Mouse (Mus musculus) bone marrow, adult 2 months (tissue): Measurements from ENCODE around the gene Pcsk2. TPM values are rescaled to one million over a fixed set of nuclear protein-coding genes. Genes with fewer than 3 reads are reported as not detected.

Experiments
- H3K27ac ChIP-seq: fragments of 200-500 bp; 2 replicates; pipeline ENCODE4 v1.5.1; 2012; ENCODE audit warnings: low read depth, mild to moderate bottlenecking, control low read depth, inconsistent platforms, low read length; ENCODE audit not compliant: control insufficient read depth, poor library complexity, insufficient read depth
- H3K4me1 ChIP-seq: fragments of 200-500 bp; 2 replicates; pipeline ENCODE4 v1.6.1; 2011; ENCODE audit warnings: low read length; ENCODE audit not compliant: control insufficient read depth, insufficient read depth
- H3K4me3 ChIP-seq: fragments of 200-500 bp; replicated peaks from 2 replicates; pipeline ENCODE3; 2011; ENCODE audit warnings: mild to moderate bottlenecking, low read depth, low read length, control low read depth; ENCODE audit not compliant: control insufficient read depth
- CTCF ChIP-seq: fragments of 200-500 bp; IDR thresholded peaks from 2 replicates; pipeline ENCODE4 v1.5.1; 2011; ENCODE audit warnings: low read length, control low read depth; ENCODE audit not compliant: control insufficient read depth, insufficient read depth
- POLR2A ChIP-seq: fragments of 200-500 bp; IDR thresholded peaks from 2 replicates; pipeline ENCODE4 v1.6.1; 2011; ENCODE audit warnings: low read depth, mild to moderate bottlenecking, control low read depth, low read length, borderline replicate concordance; ENCODE audit not compliant: control insufficient read depth
- WGBS: fragments of 180-500 bp; shearing (Covaris S2); methylation state at CpG from one replicate; pipeline ENCODE4 v1.1.7; 2018; 5-methylcytosine and 5-hydroxymethylcytosine counted together
- polyA plus RNA-seq: library from polyadenylated mRNA; stranded (reverse); fragments of >200 nt; gene quantifications from 2 replicates; pipeline ENCODE4 v1.2.4, GENCODE M21; 2011; ENCODE audit warnings: low replicate concordance; ENCODE audit not compliant: missing spikeins, insufficient read depth, insufficient read length

Gene Pcsk2
- polyA plus RNA-seq, 1 experiment: 0.97 TPM

DNA sequence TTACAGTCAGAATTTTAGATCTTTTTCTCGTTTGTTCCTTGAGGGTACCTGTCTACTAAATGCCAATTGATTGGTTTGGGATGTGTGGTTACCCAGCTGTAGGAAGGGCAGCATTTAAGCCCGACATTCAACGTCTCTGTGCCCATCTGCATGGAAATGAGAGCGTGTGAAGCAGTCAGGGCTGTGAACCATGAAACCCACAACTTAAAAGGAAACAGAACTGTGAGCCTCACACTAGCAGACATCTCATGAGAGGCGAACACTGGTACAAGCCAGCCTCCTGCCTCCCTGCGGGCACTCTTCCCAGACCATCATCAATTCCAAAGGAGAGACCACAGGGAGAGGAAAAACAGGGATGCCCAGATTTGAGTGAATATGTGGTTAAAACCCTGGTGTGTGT, 294.9 kb downstream of the Pcsk2 start:
- H3K4me3 ChIP-seq: no peak overlapping the region
- no peak overlapping the region for H3K27ac ChIP-seq
- peaks cover 4% of the 10 kb centered on the region for H3K4me1 ChIP-seq
- TF ChIP-seq CTCF: no peak
- TF ChIP-seq POLR2A: no peak
- 60% methylated on average over 6 of the region's 6 CpGs for WGBS

DNA sequence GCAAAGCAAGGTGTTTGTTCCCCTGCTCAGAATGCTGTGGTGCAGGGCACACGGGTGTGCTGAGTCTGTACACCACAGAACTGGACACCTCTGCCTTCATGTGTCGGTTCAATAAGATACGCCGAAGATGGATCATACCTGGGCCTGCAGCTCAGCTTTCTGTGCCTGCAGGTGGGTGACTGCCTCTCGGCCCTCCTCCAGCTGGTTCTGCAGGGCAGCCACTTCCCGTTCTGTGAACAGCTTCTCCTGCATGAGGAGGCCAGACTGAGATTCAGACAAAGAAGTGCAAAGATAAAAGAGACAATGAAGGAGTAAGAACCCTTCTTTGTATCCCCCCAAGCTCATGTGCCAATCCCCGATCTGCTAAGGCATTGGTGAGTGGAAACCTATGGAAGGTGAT, 295.6 kb downstream of the Pcsk2 start:
- Histone ChIP-seq H3K4me3 (no peak overlapping the region), H3K27ac (no peak overlapping the region), H3K4me1 (peaks cover 7% of the 10 kb centered on the region)
- TF ChIP-seq CTCF: no peak
- TF ChIP-seq POLR2A: no peak
- 65% methylated on average over 7 of the region's 7 CpGs for WGBS

DNA sequence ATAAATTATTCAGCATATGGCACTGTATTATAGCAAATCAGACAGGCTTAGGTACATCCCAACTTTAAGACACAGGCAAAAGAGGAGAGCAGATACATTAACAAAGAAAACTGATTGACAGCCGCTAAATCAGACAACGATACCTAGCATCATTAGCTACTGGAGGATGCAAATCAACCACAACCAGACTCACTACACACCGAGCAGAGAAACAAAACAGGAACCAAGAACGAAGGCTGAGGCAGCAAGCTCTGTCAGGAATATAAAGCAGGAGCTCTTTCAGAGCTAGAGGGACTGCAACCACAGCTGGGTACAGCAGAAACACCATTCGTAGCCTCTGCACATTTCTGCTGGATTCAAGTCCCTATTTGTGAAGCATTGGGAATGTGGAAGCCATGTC, 298.8 kb downstream of the Pcsk2 start:
- 43% methylated on average over 5 of the region's 5 CpGs for WGBS
- H3K27ac ChIP-seq: no peak overlapping the region
- H3K4me3 ChIP-seq: no peak overlapping the region
- peaks cover 7% of the 10 kb centered on the region for H3K4me1 ChIP-seq
- no peak for TF ChIP-seq POLR2A

DNA sequence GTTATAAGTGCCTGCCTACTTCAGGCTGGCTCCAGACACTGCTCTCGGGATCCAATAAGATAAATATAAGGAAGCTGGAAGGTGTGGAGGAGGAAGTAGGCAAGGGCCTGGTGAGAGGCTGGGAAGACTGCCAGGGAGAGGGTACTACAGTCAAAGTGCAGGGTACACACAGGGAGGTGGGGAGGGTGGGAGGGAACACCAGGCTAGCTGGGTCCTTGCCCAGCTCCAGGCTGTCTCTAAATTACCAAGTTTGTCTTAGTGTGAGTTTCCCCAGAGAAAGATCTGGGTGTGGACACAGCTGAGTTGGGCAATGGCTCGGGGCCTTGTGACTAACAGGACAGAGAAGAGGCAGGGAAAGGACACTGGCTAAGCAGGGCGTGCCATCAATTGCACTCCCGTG, 300.8 kb downstream of the Pcsk2 start:
- WGBS: 38% methylated on average over 4 of the region's 4 CpGs
- peak overlapping the region; percentile 22 for H3K27ac ChIP-seq

DNA sequence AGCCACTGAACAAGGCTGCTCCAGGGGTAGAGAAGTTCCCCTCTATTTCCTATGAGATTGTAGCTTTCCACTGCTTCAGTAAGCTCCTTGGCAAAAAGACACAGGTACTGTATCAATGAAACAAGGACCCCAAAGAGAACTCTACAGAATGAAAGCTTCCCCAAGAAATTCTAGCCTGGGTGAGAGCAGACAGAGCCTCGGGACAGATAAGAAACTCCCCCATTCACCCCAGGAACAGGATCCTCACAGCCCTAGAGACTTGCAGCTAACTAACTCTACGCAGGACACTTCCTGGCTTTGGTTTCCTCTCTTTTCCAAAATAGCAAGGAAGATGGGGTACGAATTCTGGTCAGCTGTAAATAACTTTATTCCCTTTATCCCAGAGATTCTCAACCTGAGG, 301.3 kb downstream of the Pcsk2 start:
- Histone ChIP-seq H3K27ac (peak overlapping the region; percentile 22; the same call in 1 of the 2 replicates), H3K4me3 (no peak overlapping the region), H3K4me1 (peaks cover 4% of the 10 kb centered on the region)
- no peak for TF ChIP-seq CTCF
- no peak for TF ChIP-seq POLR2A
- WGBS: 33% methylated on average over 3 of the region's 3 CpGs

More for the DNA sequence above, 300.8 kb downstream of the Pcsk2 start:
- Histone ChIP-seq H3K4me1 (peaks cover 4% of the 10 kb centered on the region), H3K4me3 (no peak overlapping the region)
- TF ChIP-seq CTCF: no peak
- no peak for TF ChIP-seq POLR2A

DNA sequence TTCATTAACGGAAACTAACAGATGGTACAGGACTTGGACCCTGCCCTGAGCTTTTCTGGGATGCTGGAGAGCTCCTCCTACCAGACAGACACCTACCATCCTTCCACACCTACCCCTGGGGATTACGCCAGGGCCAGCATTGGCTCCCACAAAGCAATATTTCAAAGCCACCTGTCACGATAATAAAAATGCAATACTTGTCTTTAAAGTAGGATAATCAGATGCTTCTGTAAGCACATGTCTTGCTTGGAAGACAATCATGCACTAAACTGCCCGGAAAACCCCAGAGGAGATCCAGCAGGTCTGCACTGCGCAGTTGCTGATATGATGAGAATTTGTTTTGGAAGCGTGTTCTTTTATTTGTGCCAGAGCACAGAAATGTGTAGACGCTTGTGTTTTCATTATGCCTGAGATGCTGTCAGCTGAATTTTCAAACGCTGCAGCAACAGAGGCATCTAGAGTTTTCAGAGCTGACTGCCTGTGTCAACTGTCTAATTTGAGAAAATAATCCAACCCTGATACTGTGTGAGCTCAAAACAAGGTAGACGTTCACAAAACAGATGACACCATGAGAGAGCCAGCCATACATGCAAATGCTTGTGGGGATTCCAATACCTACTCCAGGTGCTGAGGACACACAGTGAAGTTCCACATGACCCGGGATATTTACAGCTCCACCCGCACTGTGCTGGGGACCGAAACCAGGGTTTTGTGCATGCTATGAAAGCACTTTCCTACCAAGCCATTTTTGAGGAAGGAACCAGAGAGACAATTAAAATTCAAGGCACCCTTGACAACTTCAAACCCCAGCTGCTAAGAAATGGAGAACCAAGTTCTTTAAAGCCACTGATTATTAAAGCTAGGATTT, 305.6 kb downstream of the Pcsk2 start:
- no peak for TF ChIP-seq POLR2A
- TF ChIP-seq CTCF: no peak
- 63% methylated on average over 12 of the region's 12 CpGs for WGBS
- Histone ChIP-seq H3K4me3 (no peak overlapping the region), H3K4me1 (peaks cover 1% of the 10 kb centered on the region; the same call in 1 of the 2 replicates), H3K27ac (no peak overlapping the region)

DNA sequence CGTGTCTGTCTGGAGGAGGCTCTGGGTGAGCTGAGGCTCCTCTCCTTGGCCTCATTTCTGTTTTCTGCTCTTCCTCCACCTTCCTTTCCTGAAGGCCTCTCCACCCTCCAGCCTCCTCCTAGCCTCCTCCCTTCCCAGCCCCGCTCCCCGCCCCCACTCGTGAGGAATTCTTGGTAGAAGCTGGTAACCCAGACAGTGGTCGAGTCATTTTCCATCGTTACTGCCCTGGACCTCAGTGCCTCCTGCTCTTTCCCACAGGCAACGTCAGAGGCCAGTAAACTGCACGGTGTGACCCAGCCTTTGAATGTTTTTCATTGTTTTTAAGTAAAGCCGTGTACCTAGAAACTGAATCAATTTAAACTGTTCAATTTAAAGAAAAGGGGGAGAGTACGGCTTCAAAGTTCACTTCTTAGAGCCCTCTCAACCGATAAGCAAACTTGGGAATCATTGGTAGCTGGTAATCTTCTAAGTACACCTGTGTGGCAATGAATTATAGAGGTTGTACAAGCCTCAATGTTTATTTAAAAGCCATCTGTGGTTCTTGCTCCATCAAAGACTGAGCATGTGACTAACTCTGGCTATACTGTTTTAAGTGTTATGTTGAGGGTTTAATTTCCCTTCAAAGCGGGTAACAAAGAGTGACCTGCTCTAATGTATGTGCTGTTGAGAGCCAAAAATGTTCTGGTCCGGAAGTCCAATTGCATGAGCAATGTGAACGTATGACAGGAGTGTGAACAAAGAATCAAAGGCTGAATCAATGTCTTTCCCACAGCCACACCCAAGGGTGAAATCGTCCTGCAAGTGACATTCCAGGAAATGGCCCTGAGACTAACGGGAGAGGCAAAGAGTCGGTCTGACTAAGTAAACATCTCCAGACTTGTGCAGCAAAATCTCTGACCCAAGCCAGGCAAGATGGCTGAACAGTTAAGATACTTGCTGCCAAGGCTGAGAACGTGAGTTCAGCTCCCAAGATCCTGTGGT, 306.6 kb downstream of the Pcsk2 start:
- WGBS: 66% methylated on average over 18 of the region's 18 CpGs
- no peak overlapping the region for H3K4me3 ChIP-seq
- peak overlapping the region; percentile 14; the same call in 1 of the 2 replicates for H3K27ac ChIP-seq
- H3K4me1 ChIP-seq: peaks cover 1% of the 10 kb centered on the region; the same call in 1 of the 2 replicates
- TF ChIP-seq CTCF (no peak), POLR2A (no peak)

DNA sequence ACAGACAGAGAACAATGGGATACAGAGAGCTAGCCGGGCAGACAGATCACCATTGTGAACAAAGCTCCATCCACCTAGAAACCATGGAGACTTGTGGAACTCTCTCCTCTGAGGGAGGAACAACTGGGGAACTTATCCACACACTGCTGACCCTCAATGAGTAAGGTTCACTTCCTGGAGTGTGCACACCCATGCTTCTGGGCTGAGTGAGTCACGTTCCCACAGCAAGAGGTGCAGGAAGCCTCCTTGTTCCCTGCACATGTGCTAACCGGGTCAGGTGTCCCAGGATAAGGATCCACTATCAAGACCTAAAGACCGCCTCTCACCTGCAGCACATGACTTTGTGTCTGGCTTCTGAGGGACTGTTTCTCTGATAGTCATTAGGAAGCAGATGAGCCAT, 307.5 kb downstream of the Pcsk2 start:
- H3K4me1 ChIP-seq: peaks cover 1% of the 10 kb centered on the region; the same call in 1 of the 2 replicates
- WGBS: 62% methylated on average over 4 of the region's 4 CpGs
- no peak for TF ChIP-seq POLR2A
- no peak for TF ChIP-seq CTCF
- H3K4me3 ChIP-seq: no peak overlapping the region
- H3K27ac ChIP-seq: no peak overlapping the region
